Comparison of ENCODE assay signal across 8 mouse cellular contexts in genomic region chr9:44499356-44500162, GRCm38 (mm10). TPM values are rescaled to one million over a fixed set of nuclear protein-coding genes. Genes with fewer than 3 reads are reported as not detected.
DNase-seq lines count a peak whose midpoint lies in the region; ATAC-seq lines count a peak whose summit lies in the region.

No protein-coding gene starts in this region.

- ATAC-seq in neural tube, embryonic 11.5 days (ENCODE audit: insufficient read depth, low FRiP score, low TSS enrichment), result peak; percentile 35
- ATAC-seq in kidney, embryonic 14.5 days (ENCODE audit: low FRiP score, low TSS enrichment), result peak; percentile 24
- peak; percentile 20 for ATAC-seq in midbrain, embryonic 11.5 days (ENCODE audit: low FRiP score)
- no peak for ATAC-seq in granulocyte monocyte progenitor cell, adult 5-6 weeks (replicated peaks; ENCODE audit: poor library complexity, severe bottlenecking)

- DNase-seq in neural tube, embryonic 11.5 days (ENCODE audit: low spot score), result peak; percentile 75
- no peak for DNase-seq in neural tube, embryonic 10.5 days (ENCODE audit: extremely low spot score, low spot score)
- peak; percentile 82 for DNase-seq in cerebellum, adult 9-11 months
- DNase-seq in gastrocnemius, postnatal 4 days (ENCODE audit: low spot score in 2 of 2), result peak; percentile 56 to 66
- peak; percentile 91 for DNase-seq in midbrain, embryonic 11.5 days (ENCODE audit: low spot score, missing footprints)
- DNase-seq in left cerebral cortex, postnatal 36 days (ENCODE audit: low spot score in 2 of 2), result no peak

- H3K4me2 ChIP-seq in neural tube, embryonic 11.5 days (ENCODE audit: low read depth), result peak overlapping the region; percentile 83
- H3K4me2 ChIP-seq in kidney, embryonic 14.5 days (replicated peaks; ENCODE audit: low read depth, low read length), result peak overlapping the region; percentile 80
- peak overlapping the region; percentile 73 for H3K4me2 ChIP-seq in midbrain, embryonic 11.5 days

- H3K4me3 ChIP-seq in neural tube, embryonic 11.5 days (ENCODE audit: low read depth, low read length), result peak overlapping the region; percentile 27; the same call in 1 of the 2 replicates
- peak overlapping the region; percentile 46 for H3K4me3 ChIP-seq in kidney, embryonic 14.5 days (ENCODE audit: low read length)
- H3K4me3 ChIP-seq in midbrain, embryonic 11.5 days (ENCODE audit: low read depth, low read length), result peak overlapping the region; percentile 25

- no peaks in the 10 kb centered on the region for H3K27me3 ChIP-seq in neural tube, embryonic 11.5 days (ENCODE audit: control insufficient read depth, insufficient read depth, low read length)
- H3K27me3 ChIP-seq in kidney, embryonic 14.5 days (ENCODE audit: control insufficient read depth, insufficient read depth, low read length), result no peaks in the 10 kb centered on the region
- H3K27me3 ChIP-seq in midbrain, embryonic 11.5 days (ENCODE audit: control insufficient read depth, insufficient read depth, low read length), result no peaks in the 10 kb centered on the region

- H3K4me1 ChIP-seq in neural tube, embryonic 11.5 days (ENCODE audit: control insufficient read depth, insufficient read depth, low read length), result peaks cover 53% of the 10 kb centered on the region
- H3K4me1 ChIP-seq in kidney, embryonic 14.5 days (ENCODE audit: control insufficient read depth, insufficient read depth, low read length), result peaks cover 62% of the 10 kb centered on the region
- H3K4me1 ChIP-seq in midbrain, embryonic 11.5 days (ENCODE audit: control insufficient read depth, insufficient read depth, low read length), result peaks cover 33% of the 10 kb centered on the region

- no peaks in the 10 kb centered on the region for H3K9me3 ChIP-seq in neural tube, embryonic 11.5 days (ENCODE audit: control insufficient read depth, low read length)
- H3K9me3 ChIP-seq in kidney, embryonic 14.5 days (ENCODE audit: control insufficient read depth, low read length), result no peaks in the 10 kb centered on the region
- H3K9me3 ChIP-seq in midbrain, embryonic 11.5 days (ENCODE audit: control insufficient read depth, low read length), result no peaks in the 10 kb centered on the region

- WGBS in neural tube, embryonic 11.5 days, result 6% methylated on average over 20 of the region's 20 CpGs
- WGBS in kidney, embryonic 14.5 days, result 7% methylated on average over 20 of the region's 20 CpGs
- WGBS in midbrain, embryonic 11.5 days, result 8% methylated on average over 19 of the region's 20 CpGs

- peak overlapping the region; percentile 85 for H3K27ac ChIP-seq in neural tube, embryonic 11.5 days (ENCODE audit: low read depth, low read length)
- peak overlapping the region; percentile 94 for H3K27ac ChIP-seq in kidney, embryonic 14.5 days (ENCODE audit: low read depth, low read length)
- peak overlapping the region; percentile 72 for H3K27ac ChIP-seq in midbrain, embryonic 11.5 days (ENCODE audit: low read depth, low read length)

- intact Hi-C loops in left cerebral cortex, postnatal 36 days (cut with DNase I), result loop anchor here (2.0 kb wide), 1 partner anchor 21 kb away; no protein-coding TSS in a partner anchor

- 0 out of 2 replicates have a peak, but pooled peaks cover 3% of the 10 kb centered on the region for H3K36me3 ChIP-seq in neural tube, embryonic 11.5 days (ENCODE audit: control insufficient read depth, insufficient read depth, low read length)
- peaks cover 27% of the 10 kb centered on the region for H3K36me3 ChIP-seq in kidney, embryonic 14.5 days (ENCODE audit: control insufficient read depth, insufficient read depth, low read length)
- H3K36me3 ChIP-seq in midbrain, embryonic 11.5 days (ENCODE audit: control insufficient read depth, insufficient read depth, low read length), result no peaks in the 10 kb centered on the region

- H3K9ac ChIP-seq in neural tube, embryonic 11.5 days (ENCODE audit: low read length), result peak overlapping the region; percentile 32
- H3K9ac ChIP-seq in kidney, embryonic 14.5 days (ENCODE audit: low read depth, low read length), result peak overlapping the region; percentile 64
- H3K9ac ChIP-seq in midbrain, embryonic 11.5 days (ENCODE audit: low read length), result peak overlapping the region; percentile 52

RNA-seq across cellular contexts. Expression of gene Bcl9l, which starts 16.9 kb away (rescaled TPM):
- polyA plus RNA-seq in neural tube, embryonic 11.5 days (2014; fragmentation: Nextera tagmentation; extraction: Ambion mirVana), result 8.0 and 8.8 TPM in 2 replicates
- 100 to 1,000 TPM; 126 to 131 TPM for total RNA-seq in gastrocnemius, postnatal 4 days (2021)
- polyA plus RNA-seq in kidney, embryonic 14.5 days (2014; fragmentation: Nextera tagmentation; extraction: Ambion mirVana), result 14.5 and 14.6 TPM in 2 replicates
- 5.6 and 6.4 TPM in 2 replicates for polyA plus RNA-seq in midbrain, embryonic 11.5 days (2014; fragmentation: Nextera tagmentation; extraction: Ambion mirVana)
- total RNA-seq in granulocyte monocyte progenitor cell, adult 5-6 weeks (2014; fragmentation: Nextera tagmentation), result 8.7 and 13.0 TPM in 2 replicates
- total RNA-seq in granulocyte monocyte progenitor cell, adult 5-6 weeks (2017), result 1.6 and 2.6 TPM in 2 replicates
- 10 to 100 TPM; 58.1 to 70.0 TPM for total RNA-seq in left cerebral cortex, postnatal 36 days (2021)

RNA-seq across cellular contexts. Expression of gene Upk2, which starts 44.8 kb away (rescaled TPM):
- 0.29 TPM in 1 of 2 replicates, not detected in the other for polyA plus RNA-seq in neural tube, embryonic 11.5 days (2014; fragmentation: Nextera tagmentation; extraction: Ambion mirVana)
- under 1 TPM; 0.69 to 0.91 TPM for total RNA-seq in gastrocnemius, postnatal 4 days (2021)
- 0.30 and 0.39 TPM in 2 replicates for polyA plus RNA-seq in kidney, embryonic 14.5 days (2014; fragmentation: Nextera tagmentation; extraction: Ambion mirVana)
- not detected in 2 replicates for polyA plus RNA-seq in midbrain, embryonic 11.5 days (2014; fragmentation: Nextera tagmentation; extraction: Ambion mirVana)
- not detected in 2 replicates for total RNA-seq in granulocyte monocyte progenitor cell, adult 5-6 weeks (2014; fragmentation: Nextera tagmentation)
- total RNA-seq in granulocyte monocyte progenitor cell, adult 5-6 weeks (2017), result not detected in 2 replicates
- total RNA-seq in left cerebral cortex, postnatal 36 days (2021), result not detected

RNA-seq across cellular contexts. Expression of gene Foxr1, which starts 58.6 kb away (rescaled TPM):
- polyA plus RNA-seq in neural tube, embryonic 11.5 days (2014; fragmentation: Nextera tagmentation; extraction: Ambion mirVana), result not detected in 2 replicates
- not detected for total RNA-seq in gastrocnemius, postnatal 4 days (2021)
- not detected in 2 replicates for polyA plus RNA-seq in kidney, embryonic 14.5 days (2014; fragmentation: Nextera tagmentation; extraction: Ambion mirVana)
- polyA plus RNA-seq in midbrain, embryonic 11.5 days (2014; fragmentation: Nextera tagmentation; extraction: Ambion mirVana), result not detected in 2 replicates
- total RNA-seq in granulocyte monocyte progenitor cell, adult 5-6 weeks (2014; fragmentation: Nextera tagmentation), result not detected in 2 replicates
- total RNA-seq in granulocyte monocyte progenitor cell, adult 5-6 weeks (2017), result not detected in 2 replicates
- not detected for total RNA-seq in left cerebral cortex, postnatal 36 days (2021)

Comparison
In these comparisons a context has a peak if more than half of its experiments do, and no peak if none do; other contexts are left out.
1. DNase-seq: peak in neural tube, embryonic 11.5 days (single experiment), cerebellum, adult 9-11 months (single experiment), gastrocnemius, postnatal 4 days (2 of 2) and midbrain, embryonic 11.5 days (single experiment); none in neural tube, embryonic 10.5 days (single experiment) and left cerebral cortex, postnatal 36 days (0 of 2).
2. RNA of gene Bcl9l, which starts 16.9 kb away (total RNA-seq): 126 to 131 TPM in gastrocnemius, postnatal 4 days and 58.1 to 70.0 TPM in left cerebral cortex, postnatal 36 days; 1.6 to 13.0 TPM in granulocyte monocyte progenitor cell, adult 5-6 weeks; every median in the first group is over 4 times any median in the second.
3. Peak in every context shown above with its lines, with median percentiles within 50 percentile points of each other: H3K27ac ChIP-seq, H3K4me2 ChIP-seq, H3K4me3 ChIP-seq and H3K9ac ChIP-seq.